Mouse (Mus musculus) bone marrow, adult 2 months (tissue): ENCODE results near the gene Sdccag8. TPM values are rescaled to one million over a fixed set of nuclear protein-coding genes. Genes with fewer than 3 reads are reported as not detected.

Experiments used
- H3K27ac ChIP-seq: fragments of 200-500 bp; 2 replicates; pipeline ENCODE4 v1.5.1; 2012; ENCODE audit warnings: low read depth, mild to moderate bottlenecking, control low read depth, inconsistent platforms, low read length; ENCODE audit not compliant: control insufficient read depth, poor library complexity, insufficient read depth
- H3K4me1 ChIP-seq: fragments of 200-500 bp; 2 replicates; pipeline ENCODE4 v1.6.1; 2011; ENCODE audit warnings: low read length; ENCODE audit not compliant: control insufficient read depth, insufficient read depth
- H3K4me3 ChIP-seq: fragments of 200-500 bp; replicated peaks from 2 replicates; pipeline ENCODE3; 2011; ENCODE audit warnings: mild to moderate bottlenecking, low read depth, low read length, control low read depth; ENCODE audit not compliant: control insufficient read depth
- CTCF ChIP-seq: fragments of 200-500 bp; IDR thresholded peaks from 2 replicates; pipeline ENCODE4 v1.5.1; 2011; ENCODE audit warnings: low read length, control low read depth; ENCODE audit not compliant: control insufficient read depth, insufficient read depth
- POLR2A ChIP-seq: fragments of 200-500 bp; IDR thresholded peaks from 2 replicates; pipeline ENCODE4 v1.6.1; 2011; ENCODE audit warnings: low read depth, mild to moderate bottlenecking, control low read depth, low read length, borderline replicate concordance; ENCODE audit not compliant: control insufficient read depth
- WGBS: fragments of 180-500 bp; shearing (Covaris S2); methylation state at CpG from one replicate; pipeline ENCODE4 v1.1.7; 2018; 5-methylcytosine and 5-hydroxymethylcytosine counted together
- polyA plus RNA-seq: library from polyadenylated mRNA; stranded (reverse); fragments of >200 nt; gene quantifications from 2 replicates; pipeline ENCODE4 v1.2.4, GENCODE M21; 2011; ENCODE audit warnings: low replicate concordance; ENCODE audit not compliant: missing spikeins, insufficient read depth, insufficient read length

The Sdccag8 gene
- polyA plus RNA-seq, 1 experiment, result 9.2 TPM

GRCm38 (mm10) chr1:176824611-176825010 is 10.2 kb downstream of the Sdccag8 start:
- peaks cover 6% of the 10 kb centered on the region for H3K4me1 ChIP-seq
- 81% methylated on average over 6 of the region's 6 CpGs for WGBS

GRCm38 (mm10) chr1:176825084-176825483 is 10.6 kb downstream of the Sdccag8 start:
- Histone ChIP-seq H3K4me3 (no peak overlapping the region), H3K4me1 (peaks cover 6% of the 10 kb centered on the region), H3K27ac (no peak overlapping the region)
- no peak for TF ChIP-seq POLR2A
- TF ChIP-seq CTCF, result no peak
- 85% methylated on average over 4 of the region's 4 CpGs for WGBS

More at GRCm38 (mm10) chr1:176824611-176825010, 10.2 kb downstream of the Sdccag8 start:
- Histone ChIP-seq H3K27ac (0 out of 2 replicates have a peak overlapping the region, but pooled peaks have one; percentile 14), H3K4me3 (no peak overlapping the region)
- TF ChIP-seq POLR2A (no peak), CTCF (no peak)

- Histone ChIP-seq H3K27ac (peak overlapping the region; percentile 73), H3K4me3 (peak overlapping the region; percentile 15), H3K4me1 (peaks cover 6% of the 10 kb centered on the region)
- WGBS, result 40% methylated on average over 11 of the region's 11 CpGs
- TF ChIP-seq POLR2A (no peak), CTCF (no peak)
Measured at GRCm38 (mm10) chr1:176826186-176826585, 11.7 kb downstream of the Sdccag8 start.

GRCm38 (mm10) chr1:176826931-176827330 is 12.5 kb downstream of the Sdccag8 start:
- Histone ChIP-seq H3K27ac (peak overlapping the region; percentile 87), H3K4me3 (no peak overlapping the region), H3K4me1 (peaks cover 6% of the 10 kb centered on the region)
- TF ChIP-seq POLR2A (no peak), CTCF (no peak)
- WGBS, result 59% methylated on average over 4 of the region's 4 CpGs

GRCm38 (mm10) chr1:176827365-176827764 is 12.9 kb downstream of the Sdccag8 start:
- 41% methylated on average over 4 of the region's 4 CpGs for WGBS
- Histone ChIP-seq H3K4me1 (peaks cover 6% of the 10 kb centered on the region), H3K4me3 (no peak overlapping the region), H3K27ac (peak overlapping the region; percentile 87)
- TF ChIP-seq CTCF (no peak), POLR2A (no peak)

- 36% methylated on average over 5 of the region's 5 CpGs for WGBS
- peaks cover 6% of the 10 kb centered on the region for H3K4me1 ChIP-seq
Measured at GRCm38 (mm10) chr1:176827945-176828485, 13.6 kb downstream of the Sdccag8 start.

GRCm38 (mm10) chr1:176828666-176829065 is 14.2 kb downstream of the Sdccag8 start:
- no peak overlapping the region for H3K27ac ChIP-seq
- H3K4me3 ChIP-seq, result no peak overlapping the region
- peaks cover 6% of the 10 kb centered on the region for H3K4me1 ChIP-seq
- 86% methylated on average over 12 of the region's 12 CpGs for WGBS
- no peak for TF ChIP-seq CTCF
- no peak for TF ChIP-seq POLR2A

More at GRCm38 (mm10) chr1:176827945-176828485, 13.6 kb downstream of the Sdccag8 start:
- Histone ChIP-seq H3K27ac (peak overlapping the region; percentile 34; the same call in 1 of the 2 replicates), H3K4me3 (no peak overlapping the region)
- TF ChIP-seq CTCF (no peak), POLR2A (no peak)

- 31% methylated on average over 2 of the region's 2 CpGs for WGBS
Measured at GRCm38 (mm10) chr1:176832071-176832470, 17.6 kb downstream of the Sdccag8 start.

More at GRCm38 (mm10) chr1:176832071-176832470, 17.6 kb downstream of the Sdccag8 start:
- TF ChIP-seq CTCF, result no peak
- no peak for TF ChIP-seq POLR2A
- Histone ChIP-seq H3K27ac (no peak overlapping the region), H3K4me3 (no peak overlapping the region), H3K4me1 (peaks cover 2% of the 10 kb centered on the region; the same call in 1 of the 2 replicates)
